Mouse (Mus musculus): ENCODE measurements at regions not wholly inside any gene's neighbourhood (a gene's known extent, or its start where the extent isn't known, plus 50 kb on each side); places are given as distances from the start of the nearest gene placed in this dataset.

- Histone ChIP-seq H3K4me1 (replicated peaks; ENCODE audit: low read depth, low read length) (peaks cover 72% of the 10 kb centered on the region), H3K27me3 (ENCODE audit: insufficient read depth, low read length) (peaks cover 13% of the 10 kb centered on the region), H3K9me3 (ENCODE audit: low read length) (peaks cover 3% of the 10 kb centered on the region; the same call in 1 of the 2 replicates), H3K36me3 (ENCODE audit: insufficient read depth, low read length) (no peaks in the 10 kb centered on the region), H3K4me3 (replicated peaks; ENCODE audit: low read length) (no peak overlapping the region)
- TF ChIP-seq CTCF (conservative IDR thresholded peaks at IDR 0.05; ENCODE audit: low read length) (no peak), POU5F1 (IDR thresholded peaks at IDR 0.05; ENCODE audit: borderline replicate concordance, low read length) (no peak), NANOG (IDR thresholded peaks at IDR 0.05; ENCODE audit: borderline replicate concordance, low read length) (no peak)
Measured at GRCm38 (mm10) chr14:48748976-48749375, 75.4 kb upstream of the Otx2 start.

- Histone ChIP-seq H3K4me1 (replicated peaks; ENCODE audit: low read depth, low read length) (peaks cover 62% of the 10 kb centered on the region), H3K4me3 (replicated peaks; ENCODE audit: low read length) (no peak overlapping the region), H3K27me3 (ENCODE audit: insufficient read depth, low read length) (peaks cover 13% of the 10 kb centered on the region), H3K9me3 (ENCODE audit: low read length) (peaks cover 3% of the 10 kb centered on the region; the same call in 1 of the 2 replicates), H3K36me3 (ENCODE audit: insufficient read depth, low read length) (no peaks in the 10 kb centered on the region)
- TF ChIP-seq POU5F1 (IDR thresholded peaks at IDR 0.05; ENCODE audit: borderline replicate concordance, low read length): no peak
- no peak for TF ChIP-seq CTCF (conservative IDR thresholded peaks at IDR 0.05; ENCODE audit: low read length)
- no peak for TF ChIP-seq NANOG (IDR thresholded peaks at IDR 0.05; ENCODE audit: borderline replicate concordance, low read length)
Measured at GRCm38 (mm10) chr14:48747936-48748335, 74.3 kb upstream of the Otx2 start.

GRCm38 (mm10) chr14:48740942-48741602, 67.5 kb upstream of the Otx2 start:
- Histone ChIP-seq H3K4me1 (replicated peaks; ENCODE audit: low read depth, low read length) (peaks cover 18% of the 10 kb centered on the region), H3K27me3 (ENCODE audit: insufficient read depth, low read length) (no peaks in the 10 kb centered on the region), H3K9me3 (ENCODE audit: low read length) (no peaks in the 10 kb centered on the region), H3K4me3 (replicated peaks; ENCODE audit: low read length) (no peak overlapping the region), H3K36me3 (ENCODE audit: insufficient read depth, low read length) (no peaks in the 10 kb centered on the region)
- no peak for TF ChIP-seq POU5F1 (IDR thresholded peaks at IDR 0.05; ENCODE audit: borderline replicate concordance, low read length)
- TF ChIP-seq NANOG (IDR thresholded peaks at IDR 0.05; ENCODE audit: borderline replicate concordance, low read length): no peak
- TF ChIP-seq CTCF (conservative IDR thresholded peaks at IDR 0.05; ENCODE audit: low read length): no peak

- Histone ChIP-seq H3K4me1 (replicated peaks; ENCODE audit: low read depth, low read length) (peaks cover 10% of the 10 kb centered on the region), H3K4me3 (replicated peaks; ENCODE audit: low read length) (no peak overlapping the region), H3K27me3 (ENCODE audit: insufficient read depth, low read length) (no peaks in the 10 kb centered on the region; the same call in 1 of the 2 replicates), H3K36me3 (ENCODE audit: insufficient read depth, low read length) (no peaks in the 10 kb centered on the region), H3K9me3 (ENCODE audit: low read length) (no peaks in the 10 kb centered on the region)
- TF ChIP-seq POU5F1 (IDR thresholded peaks at IDR 0.05; ENCODE audit: borderline replicate concordance, low read length): no peak
- TF ChIP-seq NANOG (IDR thresholded peaks at IDR 0.05; ENCODE audit: borderline replicate concordance, low read length): no peak
- TF ChIP-seq CTCF (conservative IDR thresholded peaks at IDR 0.05; ENCODE audit: low read length): no peak
Measured at GRCm38 (mm10) chr14:48739121-48739520, 65.5 kb upstream of the Otx2 start.

GRCm38 (mm10) chr14:48738641-48739040, 65.0 kb upstream of the Otx2 start:
- TF ChIP-seq POU5F1 (IDR thresholded peaks at IDR 0.05; ENCODE audit: borderline replicate concordance, low read length) (no peak), NANOG (IDR thresholded peaks at IDR 0.05; ENCODE audit: borderline replicate concordance, low read length) (no peak)
- Histone ChIP-seq H3K27me3 (ENCODE audit: insufficient read depth, low read length) (no peaks in the 10 kb centered on the region; the same call in 1 of the 2 replicates), H3K36me3 (ENCODE audit: insufficient read depth, low read length) (no peaks in the 10 kb centered on the region), H3K9me3 (ENCODE audit: low read length) (no peaks in the 10 kb centered on the region), H3K4me3 (replicated peaks; ENCODE audit: low read length) (no peak overlapping the region), H3K4me1 (replicated peaks; ENCODE audit: low read depth, low read length) (peaks cover 10% of the 10 kb centered on the region)

- no peaks in the 10 kb centered on the region for H3K9me3 ChIP-seq (ENCODE audit: low read length)
- no peak for TF ChIP-seq POU5F1 (IDR thresholded peaks at IDR 0.05; ENCODE audit: borderline replicate concordance, low read length)
- TF ChIP-seq NANOG (IDR thresholded peaks at IDR 0.05; ENCODE audit: borderline replicate concordance, low read length): no peak
- no peak for TF ChIP-seq CTCF (conservative IDR thresholded peaks at IDR 0.05; ENCODE audit: low read length)
- no peaks in the 10 kb centered on the region; the same call in 1 of the 2 replicates for H3K27me3 ChIP-seq (ENCODE audit: insufficient read depth, low read length)
- no peak overlapping the region for H3K4me3 ChIP-seq (replicated peaks; ENCODE audit: low read length)
- H3K36me3 ChIP-seq (ENCODE audit: insufficient read depth, low read length): no peaks in the 10 kb centered on the region
- H3K4me1 ChIP-seq (replicated peaks; ENCODE audit: low read depth, low read length): peaks cover 10% of the 10 kb centered on the region
Measured at GRCm38 (mm10) chr14:48738213-48738612, 64.6 kb upstream of the Otx2 start.

- no peak for TF ChIP-seq POU5F1 (IDR thresholded peaks at IDR 0.05; ENCODE audit: borderline replicate concordance, low read length)
- no peak for TF ChIP-seq NANOG (IDR thresholded peaks at IDR 0.05; ENCODE audit: borderline replicate concordance, low read length)
- no peaks in the 10 kb centered on the region for H3K36me3 ChIP-seq (ENCODE audit: insufficient read depth, low read length)
- peaks cover 3% of the 10 kb centered on the region for H3K27me3 ChIP-seq (ENCODE audit: insufficient read depth, low read length)
- H3K9me3 ChIP-seq (ENCODE audit: low read length): no peaks in the 10 kb centered on the region
- H3K4me3 ChIP-seq (replicated peaks; ENCODE audit: low read length): no peak overlapping the region
- H3K4me1 ChIP-seq (replicated peaks; ENCODE audit: low read depth, low read length): peaks cover 10% of the 10 kb centered on the region
Measured at GRCm38 (mm10) chr14:48736969-48737860, 63.6 kb upstream of the Otx2 start.

GRCm38 (mm10) chr14:48736211-48736610, 62.6 kb upstream of the Otx2 start:
- TF ChIP-seq NANOG (IDR thresholded peaks at IDR 0.05; ENCODE audit: borderline replicate concordance, low read length): no peak
- TF ChIP-seq CTCF (conservative IDR thresholded peaks at IDR 0.05; ENCODE audit: low read length): no peak
- no peak for TF ChIP-seq POU5F1 (IDR thresholded peaks at IDR 0.05; ENCODE audit: borderline replicate concordance, low read length)
- Histone ChIP-seq H3K9me3 (ENCODE audit: low read length) (no peaks in the 10 kb centered on the region), H3K4me1 (replicated peaks; ENCODE audit: low read depth, low read length) (peaks cover 10% of the 10 kb centered on the region), H3K27me3 (ENCODE audit: insufficient read depth, low read length) (peaks cover 9% of the 10 kb centered on the region), H3K36me3 (ENCODE audit: insufficient read depth, low read length) (no peaks in the 10 kb centered on the region), H3K4me3 (replicated peaks; ENCODE audit: low read length) (no peak overlapping the region)
